Mouse (Mus musculus): ENCODE data around the gene Mfsd14a. TPM values are rescaled to one million over a fixed set of nuclear protein-coding genes. Genes with fewer than 3 reads are reported as not detected.

Mfsd14a gene
- polyA plus RNA-seq, 1 experiment from 2014 or later: 87.3 TPM

GRCm38 (mm10) chr3:116620636-116621370, 41.7 kb downstream of the Mfsd14a start:
- H3K4me3 ChIP-seq (replicated peaks): no peak overlapping the region
- H3K36me3 ChIP-seq: peaks cover 10% of the 10 kb centered on the region; the same call in 1 of the 2 replicates
- no peaks in the 10 kb centered on the region for H3K4me1 ChIP-seq (replicated peaks)
- no peaks in the 10 kb centered on the region for H3K27me3 ChIP-seq (replicated peaks)
- no peak overlapping the region for H3K27ac ChIP-seq
- H3K9me3 ChIP-seq: no peaks in the 10 kb centered on the region
- WGBS: 89% methylated on average over 7 of the region's 7 CpGs
- no peak overlapping the region for H3K9ac ChIP-seq
- no peak overlapping the region for H3K4me2 ChIP-seq (replicated peaks)
- ATAC-seq: no peak

- Histone ChIP-seq H3K4me3 (replicated peaks) (no peak overlapping the region), H3K9ac (no peak overlapping the region), H3K27me3 (replicated peaks) (no peaks in the 10 kb centered on the region), H3K4me2 (replicated peaks) (no peak overlapping the region), H3K4me1 (replicated peaks) (no peaks in the 10 kb centered on the region), H3K9me3 (no peaks in the 10 kb centered on the region), H3K27ac (no peak overlapping the region), H3K36me3 (peaks cover 10% of the 10 kb centered on the region; the same call in 1 of the 2 replicates)
- no peak for ATAC-seq
- WGBS: 74% methylated on average over 6 of the region's 6 CpGs
Observed at GRCm38 (mm10) chr3:116618855-116619254, 43.6 kb downstream of the Mfsd14a start.

- no peak overlapping the region for H3K9ac ChIP-seq
- peaks cover 5% of the 10 kb centered on the region; the same call in 1 of the 2 replicates for H3K36me3 ChIP-seq
- H3K4me3 ChIP-seq (replicated peaks): no peak overlapping the region
- 82% methylated on average over 8 of the region's 8 CpGs for WGBS
- no peak for ATAC-seq
- no peaks in the 10 kb centered on the region for H3K4me1 ChIP-seq (replicated peaks)
- H3K9me3 ChIP-seq: no peaks in the 10 kb centered on the region
- no peak overlapping the region for H3K4me2 ChIP-seq (replicated peaks)
- H3K27ac ChIP-seq: no peak overlapping the region
- H3K27me3 ChIP-seq (replicated peaks): no peaks in the 10 kb centered on the region
Observed at GRCm38 (mm10) chr3:116615318-116616068, 47.0 kb downstream of the Mfsd14a start.

- ATAC-seq: peak; percentile 47; the same call in 1 of the 2 replicates
- Histone ChIP-seq H3K4me1 (replicated peaks) (no peaks in the 10 kb centered on the region), H3K36me3 (peaks cover 3% of the 10 kb centered on the region; the same call in 1 of the 2 replicates), H3K9me3 (no peaks in the 10 kb centered on the region), H3K27ac (no peak within 1 kb of the TSS), H3K9ac (no peak within 1 kb of the TSS), H3K4me3 (replicated peaks) (no peak within 1 kb of the TSS), H3K4me2 (replicated peaks) (no peak within 1 kb of the TSS), H3K27me3 (replicated peaks) (no peaks in the 10 kb centered on the region)
- 54% methylated on average over 10 of the region's 10 CpGs for WGBS
Observed at GRCm38 (mm10) chr3:116614295-116614892, 48.1 kb downstream of the Mfsd14a start, which contains the start of gene Trmt13. TSS of gene Trmt13 (minus strand) at chr3:116614587.

GRCm38 (mm10) chr3:116604570-116604969, 57.9 kb downstream of the Mfsd14a start:
- Histone ChIP-seq H3K9ac (no peak overlapping the region), H3K9me3 (no peaks in the 10 kb centered on the region), H3K4me3 (replicated peaks) (no peak overlapping the region), H3K4me2 (replicated peaks) (no peak overlapping the region), H3K27me3 (replicated peaks) (no peaks in the 10 kb centered on the region), H3K4me1 (replicated peaks) (no peaks in the 10 kb centered on the region), H3K36me3 (no peaks in the 10 kb centered on the region), H3K27ac (no peak overlapping the region)
- ATAC-seq: no peak
- 82% methylated on average over 9 of the region's 9 CpGs for WGBS

- no peaks in the 10 kb centered on the region for H3K36me3 ChIP-seq
- 92% methylated on average over 5 of the region's 5 CpGs for WGBS
- no peak overlapping the region for H3K4me2 ChIP-seq (replicated peaks)
- no peak overlapping the region for H3K9ac ChIP-seq
- no peaks in the 10 kb centered on the region for H3K4me1 ChIP-seq (replicated peaks)
- H3K9me3 ChIP-seq: no peaks in the 10 kb centered on the region
- H3K4me3 ChIP-seq (replicated peaks): no peak overlapping the region
- no peaks in the 10 kb centered on the region for H3K27me3 ChIP-seq (replicated peaks)
- no peak for ATAC-seq
- H3K27ac ChIP-seq: no peak overlapping the region
Observed at GRCm38 (mm10) chr3:116601781-116602180, 60.7 kb downstream of the Mfsd14a start.

- H3K9me3 ChIP-seq: no peaks in the 10 kb centered on the region
- no peak overlapping the region for H3K9ac ChIP-seq
- no peaks in the 10 kb centered on the region for H3K27me3 ChIP-seq (replicated peaks)
- no peaks in the 10 kb centered on the region for H3K4me1 ChIP-seq (replicated peaks)
- H3K36me3 ChIP-seq: no peaks in the 10 kb centered on the region
- WGBS: 88% methylated on average over 5 of the region's 5 CpGs
- H3K4me3 ChIP-seq (replicated peaks): no peak overlapping the region
- H3K27ac ChIP-seq: no peak overlapping the region
- H3K4me2 ChIP-seq (replicated peaks): no peak overlapping the region
- no peak for ATAC-seq
Observed at GRCm38 (mm10) chr3:116601005-116601404, 61.5 kb downstream of the Mfsd14a start.

GRCm38 (mm10) chr3:116599705-116600104, 62.8 kb downstream of the Mfsd14a start:
- Histone ChIP-seq H3K27ac (no peak overlapping the region), H3K4me2 (replicated peaks) (no peak overlapping the region), H3K9ac (no peak overlapping the region), H3K4me3 (replicated peaks) (no peak overlapping the region), H3K36me3 (no peaks in the 10 kb centered on the region), H3K27me3 (replicated peaks) (no peaks in the 10 kb centered on the region), H3K9me3 (no peaks in the 10 kb centered on the region), H3K4me1 (replicated peaks) (no peaks in the 10 kb centered on the region)
- WGBS: 69% methylated on average over 2 of the region's 2 CpGs
- ATAC-seq: peak; percentile 18; the same call in 1 of the 2 replicates

GRCm38 (mm10) chr3:116595603-116595991, 66.9 kb downstream of the Mfsd14a start:
- H3K4me3 ChIP-seq (replicated peaks): peak overlapping the region; percentile 90
- H3K4me1 ChIP-seq (replicated peaks): no peaks in the 10 kb centered on the region
- WGBS: 6% methylated on average over 10 of the region's 10 CpGs
- H3K27me3 ChIP-seq (replicated peaks): no peaks in the 10 kb centered on the region
- H3K9me3 ChIP-seq: no peaks in the 10 kb centered on the region
- H3K9ac ChIP-seq: peak overlapping the region; percentile 76
- H3K36me3 ChIP-seq: peaks cover 2% of the 10 kb centered on the region
- no peak for ATAC-seq
- H3K27ac ChIP-seq: no peak overlapping the region
- H3K4me2 ChIP-seq (replicated peaks): peak overlapping the region; percentile 67

- Histone ChIP-seq H3K4me1 (replicated peaks) (no peaks in the 10 kb centered on the region), H3K4me2 (replicated peaks) (peak within 1 kb of the TSS; percentile 67), H3K27me3 (replicated peaks) (no peaks in the 10 kb centered on the region), H3K9ac (peak within 1 kb of the TSS; percentile 78), H3K4me3 (replicated peaks) (peak within 1 kb of the TSS; percentile 90), H3K27ac (peak within 1 kb of the TSS; percentile 79), H3K36me3 (peaks cover 6% of the 10 kb centered on the region), H3K9me3 (no peaks in the 10 kb centered on the region)
- under 1% methylated on average over 65 of the region's 65 CpGs for WGBS
- ATAC-seq: peak; percentile 98
Observed at GRCm38 (mm10) chr3:116594728-116595602, 67.5 kb downstream of the Mfsd14a start, which contains the start of gene Sass6. TSS of gene Sass6 (plus strand) at chr3:116594982.

- 3% methylated on average over 22 of the region's 22 CpGs for WGBS
- peak overlapping the region; percentile 78 for H3K9ac ChIP-seq
- H3K4me3 ChIP-seq (replicated peaks): peak overlapping the region; percentile 90
- ATAC-seq: peak; percentile 75
- H3K4me2 ChIP-seq (replicated peaks): peak overlapping the region; percentile 48
- H3K27me3 ChIP-seq (replicated peaks): no peaks in the 10 kb centered on the region
- H3K27ac ChIP-seq: peak overlapping the region; percentile 79
- H3K9me3 ChIP-seq: no peaks in the 10 kb centered on the region
- no peaks in the 10 kb centered on the region for H3K4me1 ChIP-seq (replicated peaks)
- peaks cover 10% of the 10 kb centered on the region for H3K36me3 ChIP-seq
Observed at GRCm38 (mm10) chr3:116594076-116594727, 68.3 kb downstream of the Mfsd14a start.

All from intestine, embryonic 15.5 days (tissue).